Mouse (Mus musculus) brain, adult 10 weeks (tissue): ENCODE results near the gene Vmn2r57. TPM values are rescaled to one million over a fixed set of nuclear protein-coding genes. Genes with fewer than 3 reads are reported as not detected.

ENCODE experiments used
- polyA plus RNA-seq: library from polyadenylated mRNA; stranded (reverse); fragments of 350-450 nt; fragmentation: Illumina TruSeq; extraction: RNeasy Lipid Tissue Mini Kit (QIAGEN cat#74804); gene quantifications from one replicate; pipeline ENCODE4 v1.2.3, GENCODE M21; 2015; ENCODE audit warnings: low read depth, low replicate concordance

Vmn2r57 gene
- 0.74 TPM for polyA plus RNA-seq

GRCm38 (mm10) chr7:41448596-41448995 lies at the start of gene Vmn2r57:
TSS of gene Vmn2r57 (minus strand) at chr7:41448696.

GRCm38 (mm10) chr7:41393048-41393971 lies 55.2 kb downstream of the Vmn2r57 start, which contains the start of gene AI987944:
TSS of gene AI987944 (minus strand) at chr7:41393379.

Other genes starting within 250 kb of the Vmn2r57 start
- 13.2 TPM for gene AI987944, start 55.3 kb downstream of the Vmn2r57 start, polyA plus RNA-seq
- 0.30 TPM for gene Gm20449, start 50.7 kb upstream of the Vmn2r57 start, polyA plus RNA-seq
- 5.0 TPM for gene AW146154, start 51.2 kb upstream of the Vmn2r57 start, polyA plus RNA-seq
- not detected for gene Gm6871, start 125.0 kb upstream of the Vmn2r57 start, polyA plus RNA-seq
- 16.8 TPM for gene 2610021A01Rik, start 150.5 kb upstream of the Vmn2r57 start, polyA plus RNA-seq
- 29.9 TPM for gene Zfp788, start 184.5 kb upstream of the Vmn2r57 start, polyA plus RNA-seq